Mouse (Mus musculus) monocyte, adult 2 months (primary cell): ENCODE measurements around the gene Hdgfl3.

Experiments
- DNase-seq, 2 experiments: peaks; one replicate each; pipeline ENCODE4 v3.0.0; 2022; ENCODE audit warnings: low spot score in 2 of 2, low read depth in 1 of 2

Hdgfl3 gene

GRCm38 (mm10) chr7:81934267-81934745 lies at the start of gene Hdgfl3:
Gene Hdgfl3 (minus strand): TSS chr7:81934473.
- no peak for DNase-seq

- DNase-seq = no peak
Observed at GRCm38 (mm10) chr7:81983651-81984050, 49.4 kb upstream of the Hdgfl3 start.

- no peak for DNase-seq
Observed at GRCm38 (mm10) chr7:81978304-81978703, 44.0 kb upstream of the Hdgfl3 start.

- DNase-seq = no peak
Observed at GRCm38 (mm10) chr7:81974616-81975015, 40.3 kb upstream of the Hdgfl3 start.

GRCm38 (mm10) chr7:81973939-81974338 lies 39.7 kb upstream of the Hdgfl3 start:
- DNase-seq = no peak

- DNase-seq = no peak
Observed at GRCm38 (mm10) chr7:81973339-81973738, 39.1 kb upstream of the Hdgfl3 start.

GRCm38 (mm10) chr7:81968975-81969374 lies 34.7 kb upstream of the Hdgfl3 start:
- no peak for DNase-seq

GRCm38 (mm10) chr7:81968451-81968850 lies 34.2 kb upstream of the Hdgfl3 start:
- no peak for DNase-seq

GRCm38 (mm10) chr7:81966195-81966594 lies 31.9 kb upstream of the Hdgfl3 start:
- DNase-seq = no peak

- no peak for DNase-seq
Observed at GRCm38 (mm10) chr7:81959704-81960103, 25.4 kb upstream of the Hdgfl3 start.

- DNase-seq = no peak
Observed at GRCm38 (mm10) chr7:81954208-81954846, 20.1 kb upstream of the Hdgfl3 start.

- no peak for DNase-seq
Observed at GRCm38 (mm10) chr7:81950499-81950898, 16.2 kb upstream of the Hdgfl3 start.

GRCm38 (mm10) chr7:81945398-81945797 lies 11.1 kb upstream of the Hdgfl3 start:
- DNase-seq = no peak

GRCm38 (mm10) chr7:81934806-81935205 lies 533 bp upstream of the Hdgfl3 start:
- DNase-seq = no peak

GRCm38 (mm10) chr7:81933601-81934266 lies 539 bp downstream of the Hdgfl3 start:
- no peak for DNase-seq

GRCm38 (mm10) chr7:81933061-81933600 lies 1.1 kb downstream of the Hdgfl3 start:
- DNase-seq = no peak

- no peak for DNase-seq
Observed at GRCm38 (mm10) chr7:81932521-81933045, 1.7 kb downstream of the Hdgfl3 start.

GRCm38 (mm10) chr7:81928998-81929397 lies 5.3 kb downstream of the Hdgfl3 start:
- no peak for DNase-seq

GRCm38 (mm10) chr7:81921379-81921952 lies 12.8 kb downstream of the Hdgfl3 start:
- DNase-seq = no peak

- no peak for DNase-seq
Observed at GRCm38 (mm10) chr7:81920314-81920713, 14.0 kb downstream of the Hdgfl3 start.

- no peak for DNase-seq
Observed at GRCm38 (mm10) chr7:81918316-81918715, 16.0 kb downstream of the Hdgfl3 start.

- DNase-seq = no peak
Observed at GRCm38 (mm10) chr7:81904926-81905325, 29.3 kb downstream of the Hdgfl3 start.
